Mouse (Mus musculus): ENCODE data around the gene Sh2d7. TPM values are rescaled to one million over a fixed set of nuclear protein-coding genes. Genes with fewer than 3 reads are reported as not detected.
A peak's percentile ranks its signal among the peaks of the same experiment; 100 is the strongest.
"Not testable (repeated sequence)": the region's sequence is repeated elsewhere in the genome, so short reads cannot be mapped to it uniquely, and the experiment has no call there.

Gene Sh2d7
- polyA plus RNA-seq, 1 experiment from 2014 or later, result not detected

DNA sequence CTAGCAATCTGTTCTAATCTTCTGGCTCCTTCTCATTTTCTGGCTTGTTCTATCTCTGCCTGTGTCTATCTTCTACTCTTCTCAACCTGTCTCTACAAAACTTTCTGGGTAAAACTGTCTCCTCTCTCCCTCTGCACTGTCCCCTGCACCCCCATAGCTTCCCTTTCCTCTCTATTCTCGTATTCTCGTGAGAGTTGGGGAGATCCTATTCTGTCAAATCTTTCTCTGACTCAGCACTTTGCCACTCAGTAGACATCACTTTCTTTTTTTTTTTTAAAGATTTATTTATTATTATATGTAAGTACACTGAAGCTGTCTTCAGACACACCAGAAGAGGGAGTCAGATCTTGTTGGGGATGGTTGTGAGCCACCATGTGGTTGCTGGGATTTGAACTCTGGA, 45.3 kb downstream of the Sh2d7 start:
- peaks cover 11% of the 10 kb centered on the region; the same call in 1 of the 2 replicates for H3K4me1 ChIP-seq (ENCODE audit: control insufficient read depth, insufficient read depth, low read length)
- not testable (repeated sequence) for H3K9me3 ChIP-seq (ENCODE audit: control insufficient read depth, low read length); ATAC-seq (ENCODE audit: low read depth); H3K27me3 ChIP-seq (ENCODE audit: control insufficient read depth, insufficient read depth, low read length); H3K4me2 ChIP-seq (ENCODE audit: low read depth, low read length); H3K27ac ChIP-seq (ENCODE audit: low read depth, low read length); H3K4me3 ChIP-seq (ENCODE audit: low read depth, low read length); H3K9ac ChIP-seq (replicated peaks; ENCODE audit: low read depth, low read length); H3K36me3 ChIP-seq (ENCODE audit: control insufficient read depth, insufficient read depth, low read length)
- WGBS, result 90% methylated on average over 2 of the region's 2 CpGs

GRCm38 (mm10) chr9:54585839-54586198, 47.0 kb downstream of the Sh2d7 start:
- ATAC-seq (ENCODE audit: low read depth), result peak; percentile 25; the same call in 1 of the 2 replicates
- Histone ChIP-seq H3K4me3 (ENCODE audit: low read depth, low read length) (peak overlapping the region; percentile 97), H3K27ac (ENCODE audit: low read depth, low read length) (peak overlapping the region; percentile 55), H3K36me3 (ENCODE audit: control insufficient read depth, insufficient read depth, low read length) (no peaks in the 10 kb centered on the region), H3K27me3 (ENCODE audit: control insufficient read depth, insufficient read depth, low read length) (no peaks in the 10 kb centered on the region; the same call in 1 of the 2 replicates), H3K9me3 (ENCODE audit: control insufficient read depth, low read length) (no peaks in the 10 kb centered on the region), H3K9ac (replicated peaks; ENCODE audit: low read depth, low read length) (peak overlapping the region; percentile 39; the same call in 1 of the 2 replicates), H3K4me1 (ENCODE audit: control insufficient read depth, insufficient read depth, low read length) (peaks cover 11% of the 10 kb centered on the region; the same call in 1 of the 2 replicates), H3K4me2 (ENCODE audit: low read depth, low read length) (peak overlapping the region; percentile 46)
- WGBS, result 39% methylated on average over 5 of the region's 5 CpGs

DNA sequence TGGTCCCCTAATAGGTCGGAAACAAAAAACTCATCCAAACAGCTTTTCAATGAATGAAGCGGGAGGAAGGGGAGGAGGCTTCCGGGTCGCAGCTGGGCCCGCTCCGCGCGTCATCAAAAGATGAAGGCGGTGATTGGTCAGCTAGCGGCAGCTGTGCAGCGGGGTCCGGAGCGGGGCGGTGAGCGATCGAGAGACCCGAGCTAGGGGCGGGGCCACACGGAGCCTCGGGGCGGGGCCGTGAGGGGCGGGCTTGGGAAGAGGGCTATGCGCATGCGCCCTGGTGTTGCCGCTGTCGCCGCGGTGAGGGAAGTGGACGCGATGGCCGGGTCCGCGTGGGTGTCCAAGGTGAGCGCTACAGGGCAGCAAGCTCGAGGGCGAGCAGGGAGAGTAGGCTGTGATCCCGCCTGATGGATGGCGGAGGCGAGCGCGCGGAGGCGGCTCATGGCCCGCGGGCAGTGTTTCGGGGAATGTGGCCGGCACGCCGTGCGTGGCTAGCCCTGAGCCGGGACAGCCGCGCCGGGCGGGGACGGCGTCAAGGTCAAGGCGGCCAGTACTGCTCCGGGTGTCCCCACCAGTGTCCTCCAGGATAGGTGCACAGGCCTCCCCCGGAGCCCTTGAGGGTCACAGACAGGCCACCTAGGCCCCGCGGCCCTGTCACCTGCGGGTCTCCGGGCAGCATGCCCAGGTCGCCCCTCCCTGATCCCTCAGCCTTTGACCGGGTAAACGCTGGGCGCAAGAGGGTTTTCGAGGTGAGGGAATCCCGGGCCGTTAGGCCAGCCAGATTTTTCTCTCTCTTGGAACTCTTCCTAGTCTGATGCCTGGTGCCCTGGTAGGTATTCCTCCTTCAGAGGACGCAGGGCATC, 47.6 kb downstream of the Sh2d7 start, which contains the start of gene Idh3a:
Idh3a (plus strand) TSS at position 136 of the 863 bp plus-strand sequence.
- Histone ChIP-seq H3K9ac (replicated peaks; ENCODE audit: low read depth, low read length) (peak within 1 kb of the TSS; percentile 87), H3K9me3 (ENCODE audit: control insufficient read depth, low read length) (no peaks in the 10 kb centered on the region), H3K27ac (ENCODE audit: low read depth, low read length) (peak within 1 kb of the TSS; percentile 60), H3K4me1 (ENCODE audit: control insufficient read depth, insufficient read depth, low read length) (peaks cover 11% of the 10 kb centered on the region; the same call in 1 of the 2 replicates), H3K36me3 (ENCODE audit: control insufficient read depth, insufficient read depth, low read length) (no peaks in the 10 kb centered on the region), H3K4me2 (ENCODE audit: low read depth, low read length) (peak within 1 kb of the TSS; percentile 53), H3K27me3 (ENCODE audit: control insufficient read depth, insufficient read depth, low read length) (no peaks in the 10 kb centered on the region; the same call in 1 of the 2 replicates), H3K4me3 (ENCODE audit: low read depth, low read length) (peak within 1 kb of the TSS; percentile 97)
- peak; percentile 99 for ATAC-seq (ENCODE audit: low read depth)
- under 1% methylated on average over 73 of the region's 73 CpGs for WGBS

DNA sequence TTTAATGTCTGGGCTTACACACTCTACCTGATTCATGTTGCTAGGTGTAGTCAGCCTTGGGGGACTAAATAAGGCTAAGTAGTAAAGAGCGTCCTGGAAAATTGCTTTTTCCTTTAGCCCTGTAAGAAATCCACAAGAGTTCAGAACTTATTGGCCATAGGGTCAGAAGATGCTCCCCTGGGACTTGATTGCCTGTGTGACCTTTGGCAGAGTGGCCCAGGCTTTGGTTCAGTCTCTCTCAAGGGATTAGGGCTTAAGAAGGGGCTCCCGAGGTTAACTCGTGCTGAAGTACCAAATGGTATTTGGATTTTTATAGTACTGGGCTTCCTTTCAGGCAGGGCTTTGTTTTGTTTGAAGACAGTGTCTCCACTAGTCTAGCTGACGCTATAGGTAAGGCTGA, 49.1 kb downstream of the Sh2d7 start:
- peaks cover 11% of the 10 kb centered on the region; the same call in 1 of the 2 replicates for H3K4me1 ChIP-seq (ENCODE audit: control insufficient read depth, insufficient read depth, low read length)
- 69% methylated on average over 4 of the region's 4 CpGs for WGBS
- no peak overlapping the region for H3K4me3 ChIP-seq (ENCODE audit: low read depth, low read length)
- no peak overlapping the region for H3K27ac ChIP-seq (ENCODE audit: low read depth, low read length)
- no peaks in the 10 kb centered on the region for H3K9me3 ChIP-seq (ENCODE audit: control insufficient read depth, low read length)
- no peak overlapping the region for H3K4me2 ChIP-seq (ENCODE audit: low read depth, low read length)
- no peak overlapping the region for H3K9ac ChIP-seq (replicated peaks; ENCODE audit: low read depth, low read length)
- no peak for ATAC-seq (ENCODE audit: low read depth)
- peaks cover 5% of the 10 kb centered on the region for H3K36me3 ChIP-seq (ENCODE audit: control insufficient read depth, insufficient read depth, low read length)
- no peaks in the 10 kb centered on the region; the same call in 1 of the 2 replicates for H3K27me3 ChIP-seq (ENCODE audit: control insufficient read depth, insufficient read depth, low read length)

- WGBS, result 77% methylated on average over 4 of the region's 4 CpGs
- H3K27ac ChIP-seq (ENCODE audit: low read depth, low read length); H3K27me3 ChIP-seq (ENCODE audit: control insufficient read depth, insufficient read depth, low read length); ATAC-seq (ENCODE audit: low read depth); H3K4me2 ChIP-seq (ENCODE audit: low read depth, low read length); H3K9me3 ChIP-seq (ENCODE audit: control insufficient read depth, low read length); H3K9ac ChIP-seq (replicated peaks; ENCODE audit: low read depth, low read length); H3K4me1 ChIP-seq (ENCODE audit: control insufficient read depth, insufficient read depth, low read length); H3K4me3 ChIP-seq (ENCODE audit: low read depth, low read length): not testable (repeated sequence)
- peaks cover 51% of the 10 kb centered on the region for H3K36me3 ChIP-seq (ENCODE audit: control insufficient read depth, insufficient read depth, low read length)
Observed at GRCm38 (mm10) chr9:54593652-54594051, 54.9 kb downstream of the Sh2d7 start.

Other genes with a start within 250 kb of the Sh2d7 start
- gene Dmxl2, start 37.4 kb upstream of the Sh2d7 start, polyA plus RNA-seq (2014; fragmentation: Nextera tagmentation; extraction: Ambion mirVana), result 72.6 and 104 TPM in 2 replicates
- gene Cib2, start 21.2 kb downstream of the Sh2d7 start, polyA plus RNA-seq (2014; fragmentation: Nextera tagmentation; extraction: Ambion mirVana), result 67.5 and 80.4 TPM in 2 replicates
- gene Idh3a, start 47.4 kb downstream of the Sh2d7 start, polyA plus RNA-seq (2014; fragmentation: Nextera tagmentation; extraction: Ambion mirVana), result 165 and 178 TPM in 2 replicates
- 28.8 and 35.5 TPM in 2 replicates for gene Acsbg1, start 122.9 kb downstream of the Sh2d7 start, polyA plus RNA-seq (2014; fragmentation: Nextera tagmentation; extraction: Ambion mirVana)
- 7.4 and 8.5 TPM in 2 replicates for gene Dnaja4, start 159.9 kb downstream of the Sh2d7 start, polyA plus RNA-seq (2014; fragmentation: Nextera tagmentation; extraction: Ambion mirVana)
- gene Wdr61, start 195.5 kb downstream of the Sh2d7 start, polyA plus RNA-seq (2014; fragmentation: Nextera tagmentation; extraction: Ambion mirVana), result 76.3 and 91.0 TPM in 2 replicates
- 589 and 733 TPM in 2 replicates for gene Crabp1, start 225.8 kb downstream of the Sh2d7 start, polyA plus RNA-seq (2014; fragmentation: Nextera tagmentation; extraction: Ambion mirVana)